ENCODE assay signal across 12 mouse cellular contexts in genomic region chr4:36821914-36822313, GRCm38 (mm10).
"Had no signal": no experiment of that assay in that cellular context is flagged by ENCODE, and none has a peak within 500 bp of the region (broad histone marks: within the 10 kb centered on the region; RNA-seq: fewer than 3 reads in every experiment).

No protein-coding gene starts in this region.

- H3K4me3 ChIP-seq: limb, embryonic 13.5 days; midbrain, embryonic 12.5 days; neural tube, embryonic 13.5 days had no signal

- H3K27ac ChIP-seq: hindbrain, postnatal 0 days; kidney, postnatal 0 days; limb, embryonic 13.5 days; liver, embryonic 14.5 days; midbrain, embryonic 12.5 days; neural tube, embryonic 13.5 days had no signal

- DNase-seq: kidney, adult 11 months; kidney, adult 9 months; kidney, postnatal 4 days; lung, adult 18-20 months; retina, postnatal 1 day; thymus, postnatal 4 days had no signal
